In the genomic region with DNA sequence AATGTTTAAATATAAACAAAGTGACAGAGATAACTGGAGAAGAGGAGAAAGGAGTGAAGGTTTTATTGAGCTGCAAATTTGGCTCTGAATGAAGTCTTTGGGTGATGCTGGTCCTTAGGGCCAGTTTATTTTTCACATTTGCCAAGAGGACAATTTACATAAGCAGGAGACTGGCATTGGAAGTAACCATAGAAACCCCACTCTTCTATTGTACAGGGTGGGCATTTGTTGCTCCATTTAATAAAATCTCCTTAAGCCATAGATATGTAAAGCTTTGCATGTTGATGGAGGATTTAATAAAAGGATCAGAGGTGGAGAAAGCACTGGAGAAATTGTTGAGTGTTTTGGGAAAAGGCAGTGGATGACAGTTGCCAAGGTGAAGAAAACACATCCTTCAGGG, we compare ENCODE assay signal across 16 mouse cellular contexts.
"Had no signal": no experiment of that assay in that cellular context is flagged by ENCODE, and none has a peak within 500 bp of the region (broad histone marks: within the 10 kb centered on the region; RNA-seq: fewer than 3 reads in every experiment).

No protein-coding gene starts in this region.

- H3K27me3 ChIP-seq: limb, embryonic 12.5 days; liver, embryonic 13.5 days; lung, embryonic 15.5 days; megakaryocyte, embryonic 14.5 days; neural tube, embryonic 12.5 days had no signal

- H3K27ac ChIP-seq: layer of hippocampus, adult 2 months; limb, embryonic 12.5 days; liver, embryonic 13.5 days; lung, embryonic 15.5 days; macrophage; neural tube, embryonic 12.5 days; stomach, postnatal 0 days had no signal

- ATAC-seq: liver, postnatal 0 days had no signal

- DNase-seq: kidney, adult 11 months; kidney, adult 9 months; kidney, postnatal 10 days; kidney, postnatal 4 days; liver; liver, embryonic 13.5 days; liver, postnatal 0 days; lung, postnatal 14 days; thymus, postnatal 25 days had no signal

- H3K36me3 ChIP-seq: limb, embryonic 12.5 days; liver, embryonic 13.5 days; lung, embryonic 15.5 days; neural tube, embryonic 12.5 days had no signal

- H3K4me2 ChIP-seq: limb, embryonic 12.5 days; liver, embryonic 13.5 days; lung, embryonic 15.5 days; neural tube, embryonic 12.5 days had no signal

- H3K4me3 ChIP-seq: layer of hippocampus, adult 2 months; limb, embryonic 12.5 days; liver, embryonic 13.5 days; lung, embryonic 15.5 days; megakaryocyte, embryonic 14.5 days; neural tube, embryonic 12.5 days had no signal

- H3K4me1 ChIP-seq: limb, embryonic 12.5 days; liver, embryonic 13.5 days; lung, embryonic 15.5 days; neural tube, embryonic 12.5 days had no signal

- H3K9ac ChIP-seq: limb, embryonic 12.5 days; liver, embryonic 13.5 days; liver, postnatal 0 days; lung, embryonic 15.5 days; neural tube, embryonic 12.5 days had no signal

- H3K9me3 ChIP-seq: limb, embryonic 12.5 days; liver, embryonic 13.5 days; lung, embryonic 15.5 days; neural tube, embryonic 12.5 days had no signal
